Mouse (Mus musculus) small intestine, adult 2 months (tissue): ENCODE measurements around the gene Tent5c.

Experiments
- CTCF ChIP-seq: fragments of 200-500 bp; IDR thresholded peaks from 2 replicates; pipeline ENCODE4 v1.5.1; 2012; ENCODE audit warnings: low read depth, mild to moderate bottlenecking, control low read depth, inconsistent platforms, low read length, moderate library complexity, mixed read lengths; ENCODE audit not compliant: insufficient replicate concordance, insufficient read length; ENCODE audit errors: extremely low read depth
- POLR2A ChIP-seq: fragments of 200-500 bp; IDR thresholded peaks from 2 replicates; pipeline ENCODE4 v1.6.1; 2012; ENCODE audit warnings: low read depth, mild to moderate bottlenecking, control low read depth, inconsistent platforms, low read length, moderate library complexity

DNA sequence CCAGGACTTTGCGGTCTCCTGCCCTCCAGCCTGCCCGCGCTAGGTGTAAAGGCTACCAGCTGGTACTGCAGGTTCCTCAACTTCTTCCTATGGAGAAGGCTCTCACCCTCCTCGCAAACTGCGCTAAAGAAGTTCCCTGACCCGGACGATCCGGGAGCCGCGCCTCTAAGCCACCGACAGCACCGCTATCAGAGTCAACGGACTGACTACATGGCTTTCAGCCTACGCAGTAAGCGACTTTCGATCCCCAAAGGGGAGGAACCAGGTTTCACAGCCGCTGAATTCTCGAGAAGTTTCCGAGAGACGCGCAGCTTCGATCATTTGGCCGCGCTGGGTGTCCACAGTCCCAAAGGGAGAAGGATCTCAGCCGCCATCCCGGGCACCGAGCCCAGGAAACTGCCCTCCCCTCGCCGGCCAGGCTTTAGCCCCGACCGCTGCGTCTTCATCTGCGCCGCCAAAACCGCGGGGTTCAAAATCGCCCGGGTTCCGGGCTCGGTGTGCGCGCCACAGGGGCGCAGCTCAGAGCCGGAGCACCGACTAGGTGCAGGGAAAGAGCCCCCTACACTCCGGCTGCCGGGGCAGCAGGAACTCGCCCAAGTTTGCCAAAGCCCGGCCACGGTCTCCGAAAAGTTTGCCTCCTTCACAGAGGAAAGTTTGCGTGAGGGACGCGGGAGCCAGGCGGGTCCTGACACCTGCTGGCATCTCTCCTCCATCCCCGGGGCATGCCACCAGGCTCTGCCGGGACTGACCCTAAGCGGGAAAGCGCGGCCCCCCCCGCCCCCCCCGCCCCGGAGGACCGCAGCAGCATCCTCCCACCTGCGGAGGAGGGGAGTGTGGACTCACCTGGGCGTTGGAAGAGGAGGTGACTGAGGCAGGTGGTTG is 632 bp downstream of the Tent5c start:
- no peak for TF ChIP-seq POLR2A
- TF ChIP-seq CTCF, result no peak
